Mouse (Mus musculus) embryonic facial prominence, embryonic 11.5 days (tissue): ENCODE measurements at regions not wholly inside any gene's neighbourhood (a gene's known extent, or its start where the extent isn't known, plus 50 kb on each side); places are given as distances from the start of the nearest gene placed in this dataset.

ENCODE experiments used
- ATAC-seq: fragments of 200-750 bp; cut with Nextera tagmentation; replicated peaks from 2 replicates; pipeline ENCODE4 v1.8.0; 2017; ENCODE audit warnings: low read depth; ENCODE audit not compliant: insufficient number of reproducible peaks, low FRiP score, low TSS enrichment
- DNase-seq: peaks from one replicate; pipeline ENCODE4 v3.0.0-alpha.2; 2015; ENCODE audit warnings: low spot score
- H3K27ac ChIP-seq: fragments of 300-500 bp; sonication (generic); replicated peaks from 2 replicates; pipeline ENCODE4 v1.5.1; 2014; ENCODE audit warnings: mild to moderate bottlenecking, low read depth, low read length, control low read depth
- H3K27me3 ChIP-seq: fragments of 300-500 bp; sonication (generic); 2 replicates; pipeline ENCODE4 v1.6.1; 2014; ENCODE audit warnings: mild to moderate bottlenecking, low read length, moderate library complexity, mixed read lengths; ENCODE audit not compliant: control insufficient read depth, insufficient read depth
- H3K36me3 ChIP-seq: fragments of 300-500 bp; sonication (generic); replicated peaks from 2 replicates; pipeline ENCODE4 v1.6.1; 2014; ENCODE audit warnings: low read depth, mild to moderate bottlenecking, low read length, moderate library complexity, mixed read lengths; ENCODE audit not compliant: control insufficient read depth, insufficient read depth
- H3K4me1 ChIP-seq: fragments of 300-500 bp; sonication (generic); 2 replicates; pipeline ENCODE4 v1.6.1; 2014; ENCODE audit warnings: low read length, mixed read lengths; ENCODE audit not compliant: control insufficient read depth, insufficient read depth
- H3K4me2 ChIP-seq: fragments of 300-500 bp; sonication (generic); 2 replicates; pipeline ENCODE4 v1.6.1; 2014; ENCODE audit warnings: low read depth, mild to moderate bottlenecking, control low read depth, low read length, moderate library complexity
- H3K4me3 ChIP-seq: fragments of 300-500 bp; sonication (generic); 2 replicates; pipeline ENCODE4 v1.5.1; 2014; ENCODE audit warnings: low read depth, low read length, control low read depth
- H3K9ac ChIP-seq: fragments of 300-500 bp; sonication (generic); replicated peaks from 2 replicates; pipeline ENCODE4 v1.6.1; 2014; ENCODE audit warnings: mild to moderate bottlenecking, control low read depth, low read length
- H3K9me3 ChIP-seq: fragments of 300-500 bp; sonication (generic); replicated peaks from 2 replicates; pipeline ENCODE4 v1.6.1; 2016; ENCODE audit warnings: mild to moderate bottlenecking, low read length, inconsistent platforms, mixed read lengths; ENCODE audit not compliant: control insufficient read depth
- WGBS: fragments of 180-500 bp; shearing (Covaris S2); extraction: QIAGEN DNeasy Blood & Tissue Kit; methylation state at CpG from one replicate; pipeline ENCODE4 v1.1.7; 2014; 5-methylcytosine and 5-hydroxymethylcytosine counted together

- H3K27ac ChIP-seq, result no peak overlapping the region
- H3K27me3 ChIP-seq, result no peaks in the 10 kb centered on the region
- DNase-seq (peak; percentile 80), ATAC-seq (no peak)
- 31% methylated on average over 5 of the region's 5 CpGs for WGBS
- H3K4me1 ChIP-seq, result no peaks in the 10 kb centered on the region
- H3K9ac ChIP-seq, result no peak overlapping the region
- H3K4me2 ChIP-seq, result no peak overlapping the region
- H3K4me3 ChIP-seq, result no peak overlapping the region
- H3K9me3 ChIP-seq, result no peaks in the 10 kb centered on the region
- no peaks in the 10 kb centered on the region for H3K36me3 ChIP-seq
Measured at GRCm38 (mm10) chr16:12359116-12359515, 375.2 kb downstream of the Shisa9 start.

- no peak overlapping the region for H3K9ac ChIP-seq
- no peaks in the 10 kb centered on the region for H3K9me3 ChIP-seq
- no peaks in the 10 kb centered on the region for H3K4me1 ChIP-seq
- H3K4me2 ChIP-seq, result no peak overlapping the region
- 81% methylated on average over 4 of the region's 4 CpGs for WGBS
- ATAC-seq, result no peak
- no peak for DNase-seq
- H3K36me3 ChIP-seq, result no peaks in the 10 kb centered on the region
- no peak overlapping the region for H3K27ac ChIP-seq
- H3K4me3 ChIP-seq, result no peak overlapping the region
- no peaks in the 10 kb centered on the region for H3K27me3 ChIP-seq
Measured at GRCm38 (mm10) chr16:12389545-12389944, 405.6 kb downstream of the Shisa9 start.

DNA sequence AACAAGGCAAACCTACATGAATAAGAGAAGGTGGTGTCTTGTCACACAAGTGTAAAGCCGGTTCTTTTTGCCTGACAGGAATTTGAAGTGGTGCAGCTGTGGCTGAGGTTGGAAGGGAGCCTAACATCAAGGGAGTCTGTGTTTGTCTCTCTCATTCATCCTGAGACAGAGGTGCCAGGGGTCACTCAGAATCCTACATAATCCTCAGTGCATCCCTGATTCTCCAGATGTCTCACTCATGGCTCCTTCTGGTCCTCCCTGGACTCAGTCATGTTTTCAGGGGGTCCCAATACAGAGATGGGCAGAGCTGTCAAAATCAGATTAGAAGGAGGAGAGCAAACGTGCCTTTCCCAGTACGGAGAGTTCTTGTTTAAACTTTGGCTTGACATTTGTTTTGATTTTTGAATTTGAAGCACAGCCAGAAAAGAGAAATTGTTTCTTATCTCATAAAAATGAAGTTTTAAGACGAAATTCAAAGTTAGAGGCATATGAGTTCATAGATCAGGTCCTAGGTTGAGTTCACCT lies 451.8 kb downstream of the Shisa9 start:
- 64% methylated on average over 4 of the region's 4 CpGs for WGBS

GRCm38 (mm10) chr16:12438622-12439021 lies 454.7 kb downstream of the Shisa9 start:
- Histone ChIP-seq H3K36me3 (no peaks in the 10 kb centered on the region), H3K9me3 (no peaks in the 10 kb centered on the region), H3K4me2 (no peak overlapping the region), H3K27ac (no peak overlapping the region), H3K27me3 (no peaks in the 10 kb centered on the region), H3K4me1 (no peaks in the 10 kb centered on the region), H3K4me3 (no peak overlapping the region), H3K9ac (no peak overlapping the region)
- WGBS, result 81% methylated on average over 3 of the region's 3 CpGs
- ATAC-seq (no peak), DNase-seq (no peak)

More for the DNA sequence above, 451.8 kb downstream of the Shisa9 start:
- Histone ChIP-seq H3K36me3 (no peaks in the 10 kb centered on the region), H3K27ac (no peak overlapping the region), H3K9ac (no peak overlapping the region), H3K4me1 (no peaks in the 10 kb centered on the region), H3K9me3 (no peaks in the 10 kb centered on the region), H3K4me3 (no peak overlapping the region), H3K27me3 (no peaks in the 10 kb centered on the region), H3K4me2 (no peak overlapping the region)
- no peak for DNase-seq
- no peak for ATAC-seq

- H3K9me3 ChIP-seq, result no peaks in the 10 kb centered on the region
- no peaks in the 10 kb centered on the region for H3K36me3 ChIP-seq
- H3K9ac ChIP-seq, result no peak overlapping the region
- no peaks in the 10 kb centered on the region for H3K4me1 ChIP-seq
- DNase-seq (no peak), ATAC-seq (no peak)
- H3K4me3 ChIP-seq, result no peak overlapping the region
- 86% methylated on average over 4 of the region's 4 CpGs for WGBS
- H3K27ac ChIP-seq, result no peak overlapping the region
- H3K27me3 ChIP-seq, result no peaks in the 10 kb centered on the region
- H3K4me2 ChIP-seq, result no peak overlapping the region
Measured at GRCm38 (mm10) chr16:12454791-12455190, 470.9 kb downstream of the Shisa9 start.
